Mouse (Mus musculus): ENCODE measurements around the gene Fkbpl. TPM values are rescaled to one million over a fixed set of nuclear protein-coding genes. Genes with fewer than 3 reads are reported as not detected.

Gene Fkbpl
- total RNA-seq, 2 experiments from 2014 or later, result 12.5 to 13.7 TPM

DNA sequence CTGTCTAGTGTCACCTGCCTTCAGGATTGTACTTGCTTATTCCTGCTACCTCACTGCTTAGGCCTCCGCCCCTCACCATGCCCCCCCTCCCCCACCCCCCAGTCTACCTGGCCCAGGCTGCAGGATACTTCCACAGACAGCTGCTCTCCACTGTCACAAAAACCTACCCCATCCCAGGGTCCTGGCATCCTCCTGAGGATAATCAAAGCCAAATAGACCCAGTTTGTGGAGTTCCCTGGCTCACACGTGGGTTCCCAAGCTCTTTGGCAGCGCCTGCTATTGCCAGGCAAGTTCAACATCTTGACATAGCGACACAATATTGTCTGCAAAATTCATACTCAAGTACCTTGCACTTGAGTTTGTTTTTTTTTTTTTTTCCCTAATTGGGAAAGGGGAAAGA lies 36.1 kb downstream of the Fkbpl start:
- intact Hi-C loops (cut with DNase I), result no loop called here
- no peak for DNase-seq (ENCODE audit: extremely low spot score in 1 of 2, low spot score in 2 of 2)

DNA sequence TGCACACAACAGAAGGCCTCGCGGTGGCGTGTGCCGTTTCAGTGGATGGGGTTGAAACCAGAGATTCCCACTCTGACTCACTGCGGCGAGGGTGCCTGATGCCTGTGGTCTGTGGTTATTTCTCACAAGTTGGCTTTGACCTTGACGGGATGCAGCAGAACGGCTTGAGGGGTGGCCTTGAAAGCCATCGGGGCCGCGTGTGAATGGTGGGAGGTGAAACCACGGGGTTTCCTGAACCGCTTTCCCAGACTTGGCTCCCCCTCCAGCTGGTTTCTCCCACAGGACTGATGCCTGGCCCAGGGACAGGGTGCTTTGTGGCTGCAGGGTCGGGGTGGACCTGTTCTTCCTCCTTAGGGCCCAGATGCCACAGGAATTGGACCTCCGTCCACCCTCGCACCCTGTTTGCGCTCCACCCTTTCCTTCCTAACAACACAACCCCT lies 36.6 kb downstream of the Fkbpl start:
- DNase-seq (ENCODE audit: extremely low spot score in 1 of 2, low spot score in 2 of 2), result no peak
- intact Hi-C loops (cut with DNase I), result no loop called here

DNA sequence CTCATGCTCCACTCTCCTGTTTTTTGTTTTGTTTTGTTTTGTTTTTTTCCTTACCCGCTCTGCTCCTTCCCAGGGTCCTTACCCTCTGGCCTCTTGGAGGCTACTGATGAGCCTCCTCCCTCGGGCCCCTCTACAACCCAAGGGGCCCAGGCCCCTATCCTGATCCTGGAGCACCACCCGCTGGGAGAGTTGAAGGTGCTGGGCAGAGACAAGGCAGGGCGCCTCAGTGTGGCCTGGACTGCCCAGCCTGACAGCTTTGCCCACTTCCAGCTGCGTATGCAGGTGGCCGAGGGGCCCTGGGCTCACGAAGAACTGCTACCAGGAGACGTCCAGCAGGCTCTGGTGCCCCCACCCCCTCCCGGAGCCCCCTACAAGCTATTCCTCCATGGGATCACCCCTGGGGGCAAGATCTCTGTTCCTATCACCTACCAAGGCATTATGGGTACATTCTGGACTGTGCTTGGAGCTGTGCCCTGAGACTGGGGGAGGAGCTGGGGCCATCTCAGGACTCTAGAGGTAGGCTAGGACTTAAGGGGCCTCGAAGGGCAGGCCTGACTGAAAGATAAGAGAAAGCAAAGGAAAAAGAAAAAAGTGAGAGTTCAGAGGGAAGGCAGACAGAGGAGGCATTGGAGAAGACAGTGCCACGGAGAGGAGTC lies 37.4 kb downstream of the Fkbpl start:
- DNase-seq (ENCODE audit: extremely low spot score in 1 of 2, low spot score in 2 of 2), result no peak
- intact Hi-C loops (cut with DNase I), result no loop called here

DNA sequence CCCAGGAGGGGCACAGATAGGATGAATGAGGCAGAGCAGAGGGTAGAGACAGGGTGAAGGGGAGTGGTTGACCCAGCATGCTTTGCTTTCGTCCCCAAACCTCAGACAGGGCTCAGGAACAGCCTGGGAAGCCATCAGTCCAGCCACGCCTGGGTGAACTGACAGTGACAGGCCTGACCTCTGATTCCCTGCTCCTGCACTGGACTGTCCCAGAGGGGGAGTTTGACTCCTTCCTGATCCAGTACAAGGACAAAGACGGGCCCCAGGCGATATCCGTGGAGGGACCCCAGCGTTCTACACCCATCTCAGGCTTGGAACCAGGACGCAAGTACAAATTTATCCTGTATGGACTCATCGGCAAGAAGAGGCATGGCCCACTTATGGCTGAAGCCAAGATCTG lies 38.6 kb downstream of the Fkbpl start:
- intact Hi-C loops (cut with DNase I), result no loop called here
- DNase-seq (ENCODE audit: extremely low spot score in 1 of 2, low spot score in 2 of 2), result no peak

DNA sequence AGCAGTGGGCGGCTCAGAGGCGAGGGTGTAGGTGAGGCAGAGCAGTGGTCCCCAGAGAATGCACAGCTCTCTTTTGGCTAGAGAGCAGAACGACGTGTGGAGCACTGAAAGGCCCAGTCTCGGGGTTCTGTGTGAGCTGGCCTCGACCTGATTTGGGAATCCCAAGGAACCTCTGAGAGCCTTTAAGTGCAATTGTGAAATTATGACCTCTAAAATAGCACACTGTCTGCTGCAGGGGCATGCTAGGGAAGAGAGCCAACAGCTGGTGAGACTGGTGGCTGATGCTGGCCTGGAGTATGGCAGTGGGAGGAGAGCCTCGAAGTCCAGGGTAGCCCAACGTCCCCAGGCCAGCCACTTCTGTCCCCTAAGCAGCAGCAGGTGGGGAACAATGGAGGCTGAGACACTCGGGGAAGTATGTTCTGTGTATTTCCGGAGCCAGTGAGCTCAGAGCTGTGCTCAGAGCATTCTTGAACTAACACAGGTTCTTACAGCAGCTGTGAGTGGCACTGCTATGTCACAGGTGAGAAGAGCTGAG lies 39.2 kb downstream of the Fkbpl start:
- DNase-seq (ENCODE audit: extremely low spot score in 1 of 2, low spot score in 2 of 2), result no peak
- intact Hi-C loops (cut with DNase I), result no loop called here

DNA sequence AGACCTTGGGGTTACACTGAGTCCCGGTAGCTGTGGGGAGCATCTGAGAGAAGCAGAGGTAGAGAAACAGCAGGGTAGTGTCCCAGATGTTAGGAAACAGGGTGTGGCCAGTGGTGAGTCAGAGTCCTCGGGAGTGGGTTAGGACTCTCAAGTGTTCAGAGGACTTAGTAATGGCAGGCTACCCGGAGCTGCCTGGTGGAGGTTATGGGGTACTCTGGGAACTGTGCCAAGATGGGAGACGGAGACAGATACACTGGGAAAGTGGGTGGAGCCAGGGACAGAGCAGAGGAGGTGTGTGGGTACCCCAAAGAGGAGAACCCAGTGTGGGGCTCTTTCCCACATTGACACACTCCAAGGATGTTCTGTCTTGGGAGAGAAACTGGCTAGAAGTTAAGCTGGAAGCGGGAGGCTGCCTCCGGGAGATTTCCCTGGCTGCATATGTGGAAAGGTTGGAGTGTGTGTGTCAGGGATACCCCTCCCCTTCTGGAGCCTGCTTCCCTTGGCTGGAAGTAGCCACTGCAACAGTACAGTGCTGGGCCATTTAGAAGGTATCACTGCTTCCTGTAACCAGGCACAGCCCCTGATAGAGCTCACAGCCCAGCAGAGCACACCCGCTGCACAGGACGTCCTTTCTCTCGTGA lies 39.8 kb downstream of the Fkbpl start:
- DNase-seq (ENCODE audit: extremely low spot score in 1 of 2, low spot score in 2 of 2), result no peak
- intact Hi-C loops (cut with DNase I), result no loop called here

DNA sequence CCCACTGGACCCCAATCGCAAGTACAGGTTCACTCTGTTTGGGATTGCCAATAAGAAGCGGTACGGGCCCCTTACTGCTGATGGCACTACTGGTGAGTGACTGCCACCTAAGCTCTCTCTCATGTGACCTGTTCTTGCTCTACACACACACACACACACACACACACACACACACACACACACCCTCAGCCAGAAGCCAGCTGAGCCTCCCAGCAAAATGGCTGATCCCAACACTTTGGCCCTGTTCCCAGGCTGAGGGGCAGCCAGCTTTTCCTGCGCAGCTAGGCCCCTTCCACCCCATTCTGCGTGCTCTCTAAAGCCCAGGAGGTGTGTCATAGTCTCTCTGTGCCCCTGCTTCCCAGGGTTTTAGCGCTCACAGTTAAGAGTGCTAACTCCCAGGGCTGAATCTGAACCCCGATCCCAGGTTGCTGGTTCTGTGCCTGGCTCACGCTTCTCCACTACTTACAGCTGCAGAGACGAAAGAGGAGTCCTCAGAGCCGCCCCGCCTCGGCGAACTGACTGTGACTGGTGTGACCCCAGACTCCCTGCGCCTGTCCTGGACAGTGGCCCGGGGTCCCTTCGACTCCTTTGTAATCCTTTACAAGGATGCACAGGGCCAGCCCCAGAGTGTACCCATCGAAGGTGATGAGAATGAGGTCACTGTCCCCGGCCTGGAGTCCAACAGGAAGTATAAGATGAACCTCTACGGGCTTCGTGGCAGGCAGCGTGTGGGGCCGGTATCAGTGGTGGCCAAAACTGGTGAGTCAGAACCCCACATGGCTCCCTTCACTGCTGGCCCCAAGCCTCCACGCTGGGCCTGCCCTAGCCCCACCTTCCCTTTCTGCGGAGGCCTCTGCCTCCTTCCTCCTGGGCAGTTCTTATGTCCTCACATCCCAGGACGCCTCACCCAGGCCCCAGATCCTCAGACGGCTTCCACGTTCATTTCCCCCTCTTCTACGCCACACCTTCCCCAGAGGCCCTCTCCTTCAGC lies 40.9 kb downstream of the Fkbpl start:
- intact Hi-C loops (cut with DNase I), result no loop called here
- peak; percentile 27 to 76 for DNase-seq (ENCODE audit: extremely low spot score in 1 of 2, low spot score in 2 of 2)

DNA sequence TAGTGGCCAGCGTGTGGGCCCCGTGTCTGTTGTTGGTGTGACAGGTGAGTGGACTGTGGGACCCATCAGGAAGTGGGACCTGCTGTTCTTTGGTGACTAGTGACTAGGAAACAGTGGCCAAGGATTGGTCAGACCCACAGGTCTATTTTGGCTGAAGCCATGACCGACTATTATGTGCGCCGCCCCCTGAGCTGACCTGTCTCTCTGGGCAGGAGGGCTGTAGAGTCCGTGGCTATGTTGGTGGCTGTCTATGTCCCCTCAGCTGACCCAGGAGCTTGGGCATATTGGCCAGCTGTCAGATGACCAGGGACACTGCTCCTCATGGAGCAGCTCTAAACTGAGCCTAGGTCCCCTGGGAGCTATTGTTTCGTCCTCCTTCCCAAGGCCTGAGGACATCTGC lies 44.3 kb downstream of the Fkbpl start:
- intact Hi-C loops (cut with DNase I), result no loop called here
- DNase-seq (ENCODE audit: extremely low spot score in 1 of 2, low spot score in 2 of 2), result no peak

DNA sequence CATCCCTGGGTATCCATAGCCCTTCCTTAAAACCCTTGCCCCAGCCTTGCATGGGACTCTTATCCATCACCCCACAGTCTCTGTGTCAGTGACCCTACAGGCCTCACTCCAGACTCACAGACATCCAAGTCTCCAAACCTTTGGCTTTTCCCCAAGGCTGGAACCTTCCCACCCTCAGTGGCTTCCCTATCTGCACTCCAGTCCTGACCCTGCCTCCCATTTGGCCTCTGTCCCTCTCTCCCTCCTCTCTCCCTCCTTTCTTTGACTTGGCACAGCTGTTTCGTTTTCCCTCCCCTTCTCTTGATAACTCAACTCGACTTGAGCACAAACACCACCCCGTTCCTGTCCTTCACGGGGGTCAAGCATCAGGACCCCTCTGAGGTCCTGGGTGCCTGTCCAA lies 45.9 kb downstream of the Fkbpl start:
- DNase-seq (ENCODE audit: extremely low spot score in 1 of 2, low spot score in 2 of 2), result no peak
- intact Hi-C loops (cut with DNase I), result no loop called here

DNA sequence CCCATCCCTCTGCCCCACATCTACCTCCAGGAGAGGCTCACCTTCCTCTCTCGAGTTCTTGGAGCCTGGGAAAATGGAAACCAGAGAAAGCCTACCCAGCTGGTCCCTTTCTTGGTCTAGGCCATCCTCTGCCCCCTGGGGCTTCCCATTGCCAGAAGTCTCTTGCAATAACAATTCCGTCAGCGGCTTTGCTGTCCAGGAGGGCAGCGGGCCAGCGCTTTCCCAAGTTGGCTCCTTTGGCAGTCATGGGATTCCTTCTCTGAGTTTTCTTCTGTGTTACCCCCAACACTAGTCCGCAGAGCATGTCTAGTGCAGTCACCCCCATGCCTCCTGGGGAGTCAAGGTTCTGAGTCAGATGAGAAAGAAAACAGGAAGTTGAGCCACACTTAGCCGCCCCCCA lies 48.3 kb downstream of the Fkbpl start:
- DNase-seq (ENCODE audit: extremely low spot score in 1 of 2, low spot score in 2 of 2), result peak in 1 of 2 experiments; percentile 71
- intact Hi-C loops (cut with DNase I), result no loop called here

Other genes with a start within 250 kb of the Fkbpl start
- 1 to 10 TPM; 6.6 to 9.9 TPM for gene BC051142, start 245.9 kb upstream of the Fkbpl start, total RNA-seq (2021)
- gene Btnl4, start 167.4 kb upstream of the Fkbpl start, total RNA-seq (2021), result not detected
- gene Btnl6, start 127.4 kb upstream of the Fkbpl start, total RNA-seq (2021), result not detected
- 10 to 100 TPM; 10.6 to 12.0 TPM for gene Notch4, start 80.5 kb upstream of the Fkbpl start, total RNA-seq (2021)
- gene Gpsm3, start 55.0 kb upstream of the Fkbpl start, total RNA-seq (2021), result 1 to 10 TPM; 3.1 to 4.1 TPM
- gene Pbx2, start 53.5 kb upstream of the Fkbpl start, total RNA-seq (2021), result 10 to 100 TPM; 40.3 to 40.9 TPM
- gene Ager, start 46.9 kb upstream of the Fkbpl start, total RNA-seq (2021), result 1 to 10 TPM in 1 of 2 experiments, under 1 TPM in 1; 0.97 to 1.3 TPM
- 100 to 1,000 TPM in 1 of 2 experiments, 10 to 100 TPM in 1; 94.8 to 101 TPM for gene Rnf5, start 41.1 kb upstream of the Fkbpl start, total RNA-seq (2021)
- gene Agpat1, start 40.5 kb upstream of the Fkbpl start, total RNA-seq (2021), result 100 to 1,000 TPM; 180 to 182 TPM
- 1 to 10 TPM; 4.3 to 5.2 TPM for gene Egfl8, start 28.8 kb upstream of the Fkbpl start, total RNA-seq (2021)
- gene Ppt2, start 16.3 kb upstream of the Fkbpl start, total RNA-seq (2021), result 10 to 100 TPM; 31.4 to 36.7 TPM
- 100 to 1,000 TPM; 157 to 158 TPM for gene Prrt1, start 15.2 kb upstream of the Fkbpl start, total RNA-seq (2021)
- 10 to 100 TPM; 73.1 to 76.5 TPM for gene Atf6b, start 2.4 kb downstream of the Fkbpl start, total RNA-seq (2021)
- 1 to 10 TPM; 1.7 to 1.8 TPM for gene Tnxb, start 25.8 kb downstream of the Fkbpl start, total RNA-seq (2021)
- 1 to 10 TPM; 6.7 to 7.4 TPM for gene C4b, start 99.1 kb downstream of the Fkbpl start, total RNA-seq (2021)
- gene Cyp21a1, start 159.8 kb downstream of the Fkbpl start, total RNA-seq (2021), result not detected
- 10 to 100 TPM; 57.4 to 69.4 TPM for gene Stk19, start 192.2 kb downstream of the Fkbpl start, total RNA-seq (2021)
- gene Dxo, start 192.3 kb downstream of the Fkbpl start, total RNA-seq (2021), result 10 to 100 TPM; 31.2 to 33.1 TPM
- gene Skiv2l, start 205.4 kb downstream of the Fkbpl start, total RNA-seq (2021), result 10 to 100 TPM; 66.7 to 78.0 TPM
- gene Nelfe, start 205.6 kb downstream of the Fkbpl start, total RNA-seq (2021), result 10 to 100 TPM; 28.1 to 28.4 TPM
- under 1 TPM; 0.51 to 0.62 TPM for gene Cfb, start 217.8 kb downstream of the Fkbpl start, total RNA-seq (2021)
- 1 to 10 TPM; 6.3 to 6.8 TPM for gene Zbtb12, start 234.7 kb downstream of the Fkbpl start, total RNA-seq (2021)
- gene Gm20547, start 237.3 kb downstream of the Fkbpl start, total RNA-seq (2021), result not detected

Measured in left cerebral cortex, postnatal 10 days (tissue).